Mouse (Mus musculus) limb, embryonic 11.5 days (tissue): ENCODE results near the gene Larp4. TPM values are rescaled to one million over a fixed set of nuclear protein-coding genes. Genes with fewer than 3 reads are reported as not detected.

Experiments used
- ATAC-seq: fragments of 200-750 bp; cut with Nextera tagmentation; 2 replicates; pipeline ENCODE4 v1.8.0; 2017; ENCODE audit warnings: low read depth; ENCODE audit not compliant: insufficient number of reproducible peaks, low FRiP score, low TSS enrichment
- DNase-seq: peaks from one replicate; pipeline ENCODE4 v3.0.0-alpha.2; 2015; ENCODE audit warnings: low spot score
- H3K27ac ChIP-seq: fragments of 300-500 bp; sonication (generic); replicated peaks from 2 replicates; pipeline ENCODE4 v1.5.1; 2014; ENCODE audit warnings: low read depth, mild to moderate bottlenecking, low read length
- H3K27me3 ChIP-seq: fragments of 300-500 bp; sonication (generic); 2 replicates; pipeline ENCODE4 v1.6.1; 2014; ENCODE audit warnings: mild to moderate bottlenecking, low read length, mixed read lengths; ENCODE audit not compliant: control insufficient read depth, insufficient read depth
- H3K36me3 ChIP-seq: fragments of 300-500 bp; sonication (generic); 2 replicates; pipeline ENCODE4 v1.6.1; 2014; ENCODE audit warnings: mild to moderate bottlenecking, low read length, moderate library complexity, mixed read lengths; ENCODE audit not compliant: control insufficient read depth, insufficient read depth
- H3K4me1 ChIP-seq: fragments of 300-500 bp; sonication (generic); 2 replicates; pipeline ENCODE4 v1.6.1; 2014; ENCODE audit warnings: low read length, mixed read lengths; ENCODE audit not compliant: control insufficient read depth, insufficient read depth
- H3K4me2 ChIP-seq: fragments of 300-500 bp; sonication (generic); 2 replicates; pipeline ENCODE4 v1.6.1; 2014; ENCODE audit warnings: low read depth, mild to moderate bottlenecking, moderate library complexity; ENCODE audit not compliant: severe bottlenecking
- H3K4me3 ChIP-seq: fragments of 300-500 bp; sonication (generic); 2 replicates; pipeline ENCODE4 v1.5.1; 2014; ENCODE audit warnings: low read depth, low read length
- H3K9ac ChIP-seq: fragments of 300-500 bp; sonication (generic); 2 replicates; pipeline ENCODE4 v1.6.1; 2014; ENCODE audit warnings: mild to moderate bottlenecking, low read length
- H3K9me3 ChIP-seq: fragments of 300-500 bp; sonication (generic); 2 replicates; pipeline ENCODE4 v1.6.1; 2016; ENCODE audit warnings: low read length; ENCODE audit not compliant: control insufficient read depth
- WGBS: fragments of 180-500 bp; shearing (Covaris S2); extraction: QIAGEN DNeasy Blood & Tissue Kit; methylation state at CpG from one replicate; pipeline ENCODE4 v1.1.7; 2014; 5-methylcytosine and 5-hydroxymethylcytosine counted together
- polyA plus RNA-seq: library from polyadenylated mRNA; unstranded; fragments of >200 nt; fragmentation: Nextera tagmentation; extraction: Ambion mirVana; gene quantifications from 2 replicates; pipeline ENCODE4 v1.2.1, GENCODE M21; 2014

Larp4 gene
- polyA plus RNA-seq, 1 experiment from 2014 or later: 37.4 TPM

DNA sequence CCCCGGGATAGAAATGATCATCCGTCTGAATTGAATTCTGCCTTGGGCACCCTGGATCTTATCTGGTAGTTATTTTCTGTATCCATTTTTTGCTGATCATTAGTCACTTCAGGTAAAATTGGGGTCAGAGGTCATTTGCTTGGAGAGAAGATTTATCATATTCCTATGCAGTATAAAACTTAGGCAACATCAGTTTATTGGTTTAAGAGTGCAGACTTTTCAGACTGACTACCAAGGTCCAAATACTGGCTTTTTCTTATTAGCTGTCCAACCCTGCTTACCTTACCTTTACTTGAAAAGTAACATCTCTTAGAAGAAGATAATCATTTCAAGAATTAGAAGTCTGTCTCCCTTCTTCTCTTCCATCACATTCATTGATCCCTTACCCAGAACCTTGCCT is 9.8 kb downstream of the Larp4 start:
- Histone ChIP-seq H3K27ac (no peak overlapping the region), H3K36me3 (no peaks in the 10 kb centered on the region), H3K4me1 (no peaks in the 10 kb centered on the region), H3K4me2 (no peak overlapping the region), H3K4me3 (no peak overlapping the region), H3K9ac (no peak overlapping the region), H3K9me3 (no peaks in the 10 kb centered on the region), H3K27me3 (no peaks in the 10 kb centered on the region)
- WGBS: 95% methylated on average over 2 of the region's 2 CpGs
- ATAC-seq: no peak
- DNase-seq: no peak

GRCm38 (mm10) chr15:99993100-99993499 is 23.2 kb downstream of the Larp4 start:
- H3K27ac ChIP-seq: no peak overlapping the region
- no peaks in the 10 kb centered on the region for H3K4me1 ChIP-seq
- DNase-seq (no peak), ATAC-seq (no peak)
- H3K4me2 ChIP-seq: no peak overlapping the region
- H3K36me3 ChIP-seq: peaks cover 2% of the 10 kb centered on the region; the same call in 1 of the 2 replicates
- no peaks in the 10 kb centered on the region for H3K9me3 ChIP-seq
- no peak overlapping the region for H3K4me3 ChIP-seq
- 95% methylated on average over 1 of the region's 1 CpGs for WGBS
- no peaks in the 10 kb centered on the region for H3K27me3 ChIP-seq
- no peak overlapping the region for H3K9ac ChIP-seq

DNA sequence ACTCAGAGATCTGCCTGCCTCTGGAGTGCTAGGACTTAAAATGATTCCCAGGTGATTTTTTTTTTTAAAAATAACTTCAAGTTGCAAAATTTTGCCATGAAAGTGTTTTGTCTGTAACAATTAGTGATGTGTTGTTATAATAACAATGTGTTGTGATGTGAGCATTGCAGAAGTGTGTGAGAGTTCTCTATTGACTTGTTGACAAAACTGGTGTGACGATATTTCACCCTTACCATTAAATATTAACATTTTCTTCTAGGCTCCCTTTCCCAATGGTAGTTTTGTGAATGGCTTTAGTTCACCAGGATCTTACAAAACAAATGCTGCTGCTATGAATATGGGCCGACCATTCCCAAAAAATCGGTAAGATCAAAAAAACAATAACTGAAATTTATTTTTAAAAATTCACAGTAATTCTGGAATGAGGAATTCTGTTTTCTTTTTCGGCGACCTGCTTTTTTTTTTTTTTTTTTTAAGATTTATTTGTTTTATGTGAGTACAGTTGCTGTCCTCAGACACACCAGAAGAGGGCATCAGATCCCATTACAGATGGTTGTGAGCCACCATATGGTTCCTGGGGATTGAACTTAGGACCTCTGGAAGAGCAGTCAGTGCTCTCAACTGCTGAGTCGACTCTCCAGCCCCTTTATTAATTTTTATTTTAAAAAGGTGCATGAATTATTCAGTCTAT is 27.4 kb downstream of the Larp4 start:
- no peak overlapping the region for H3K27ac ChIP-seq
- no peaks in the 10 kb centered on the region for H3K27me3 ChIP-seq
- no peak overlapping the region for H3K4me3 ChIP-seq
- H3K9ac ChIP-seq: no peak overlapping the region
- no peaks in the 10 kb centered on the region for H3K9me3 ChIP-seq
- WGBS: 95% methylated on average over 6 of the region's 6 CpGs
- H3K36me3 ChIP-seq: peaks cover 5% of the 10 kb centered on the region; the same call in 1 of the 2 replicates
- H3K4me1 ChIP-seq: no peaks in the 10 kb centered on the region
- ATAC-seq (no peak), DNase-seq (no peak)
- no peak overlapping the region for H3K4me2 ChIP-seq

DNA sequence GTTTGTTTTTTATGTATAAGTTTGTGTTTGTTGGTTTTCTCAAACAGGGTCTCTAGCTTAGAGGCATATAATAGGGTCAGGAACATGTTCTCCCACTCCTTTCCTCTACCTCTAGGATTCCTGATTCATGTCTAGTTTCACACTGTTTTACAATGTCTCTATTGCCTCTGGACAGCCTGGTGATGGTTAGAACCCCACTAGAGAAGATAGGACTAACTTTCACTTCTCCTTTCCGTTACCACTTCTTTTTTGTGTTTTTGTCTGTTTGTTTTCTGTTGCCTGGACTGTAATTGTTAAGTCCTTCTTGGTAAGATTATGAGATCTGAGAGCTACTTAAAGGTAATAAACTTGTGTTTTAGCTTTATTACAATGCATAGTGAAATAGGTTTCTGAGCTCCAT is 29.5 kb downstream of the Larp4 start:
- no peak overlapping the region for H3K9ac ChIP-seq
- no peaks in the 10 kb centered on the region for H3K9me3 ChIP-seq
- no peak for DNase-seq
- peaks cover 7% of the 10 kb centered on the region; the same call in 1 of the 2 replicates for H3K36me3 ChIP-seq
- no peak overlapping the region for H3K4me2 ChIP-seq
- no peaks in the 10 kb centered on the region for H3K27me3 ChIP-seq
- no peak overlapping the region for H3K27ac ChIP-seq
- WGBS: 100% methylated on average over 1 of the region's 1 CpGs
- H3K4me3 ChIP-seq: no peak overlapping the region
- H3K4me1 ChIP-seq: no peaks in the 10 kb centered on the region
- no peak for ATAC-seq

DNA sequence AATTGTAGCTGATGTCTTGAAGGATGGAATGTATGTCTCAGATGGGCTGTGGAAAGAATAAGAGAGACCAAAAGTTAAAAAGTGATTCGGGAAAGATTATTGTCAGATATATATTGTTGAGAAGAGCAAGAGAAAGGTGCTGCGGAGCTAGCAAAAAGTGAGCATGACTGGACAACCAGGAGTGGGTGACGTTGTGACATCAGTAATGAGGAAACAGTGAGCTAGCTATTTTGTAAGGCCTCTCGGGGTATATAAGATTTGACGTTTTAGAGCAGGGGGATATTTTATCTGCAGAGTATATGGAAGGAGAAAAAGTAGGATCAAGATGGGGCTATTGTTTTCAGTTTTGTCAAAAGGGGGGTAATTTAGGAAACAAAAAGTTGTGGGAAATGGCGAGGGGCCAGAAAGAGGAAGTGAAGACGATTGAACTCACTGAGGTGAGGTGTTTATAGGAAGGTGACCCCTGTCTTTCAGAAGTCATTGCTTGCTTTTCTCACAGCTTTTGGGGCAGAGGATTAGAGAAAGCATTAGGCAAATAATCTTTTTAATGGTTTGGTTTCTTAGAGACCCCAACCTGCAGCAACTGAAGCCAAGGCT is 34.9 kb downstream of the Larp4 start:
- Histone ChIP-seq H3K9me3 (no peaks in the 10 kb centered on the region), H3K4me1 (no peaks in the 10 kb centered on the region), H3K4me3 (no peak overlapping the region), H3K4me2 (no peak overlapping the region), H3K9ac (no peak overlapping the region), H3K36me3 (peaks cover 13% of the 10 kb centered on the region), H3K27ac (no peak overlapping the region), H3K27me3 (no peaks in the 10 kb centered on the region)
- no peak for ATAC-seq
- WGBS: 89% methylated on average over 7 of the region's 7 CpGs
- DNase-seq: no peak

GRCm38 (mm10) chr15:100006180-100006579 is 36.3 kb downstream of the Larp4 start:
- no peak overlapping the region for H3K4me2 ChIP-seq
- no peak overlapping the region for H3K27ac ChIP-seq
- no peak overlapping the region for H3K4me3 ChIP-seq
- DNase-seq (no peak), ATAC-seq (no peak)
- no peaks in the 10 kb centered on the region for H3K4me1 ChIP-seq
- H3K27me3 ChIP-seq: no peaks in the 10 kb centered on the region
- no peaks in the 10 kb centered on the region for H3K9me3 ChIP-seq
- H3K9ac ChIP-seq: no peak overlapping the region
- H3K36me3 ChIP-seq: peaks cover 15% of the 10 kb centered on the region

DNA sequence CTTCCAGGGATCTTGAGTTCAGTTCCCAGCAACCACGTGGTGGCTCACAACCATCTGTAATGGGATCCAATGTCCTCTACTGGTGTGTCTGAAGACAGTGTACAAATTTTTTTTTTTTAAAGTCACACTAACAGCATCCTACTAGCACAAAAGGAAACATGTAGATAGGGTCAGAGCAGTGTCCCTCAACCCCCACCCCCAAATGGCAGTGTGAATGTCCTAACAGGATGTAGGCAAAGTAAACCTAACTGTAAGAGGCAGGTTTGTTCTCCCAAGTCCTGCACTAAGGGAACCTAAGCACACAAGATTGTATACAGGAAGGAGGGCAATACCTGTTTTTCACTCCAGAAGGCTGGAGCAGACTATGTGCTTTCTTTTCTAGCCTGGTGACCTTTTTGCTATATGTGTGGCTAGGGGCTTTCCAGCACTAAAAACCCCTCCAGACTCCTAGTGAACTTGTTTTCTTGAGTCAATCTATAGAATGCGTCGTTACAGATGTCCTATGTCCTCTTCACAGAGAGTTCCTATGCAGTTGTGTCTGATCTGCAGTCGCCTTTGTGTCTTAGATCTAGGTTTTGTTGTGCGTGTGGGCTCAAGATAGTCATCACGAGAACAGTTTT is 48.5 kb downstream of the Larp4 start:
- Histone ChIP-seq H3K27me3 (no peaks in the 10 kb centered on the region), H3K4me3 (no peak overlapping the region), H3K36me3 (no peaks in the 10 kb centered on the region), H3K4me1 (no peaks in the 10 kb centered on the region), H3K27ac (no peak overlapping the region), H3K9ac (no peak overlapping the region), H3K9me3 (no peaks in the 10 kb centered on the region), H3K4me2 (no peak overlapping the region)
- 88% methylated on average over 6 of the region's 6 CpGs for WGBS
- ATAC-seq: no peak
- no peak for DNase-seq

DNA sequence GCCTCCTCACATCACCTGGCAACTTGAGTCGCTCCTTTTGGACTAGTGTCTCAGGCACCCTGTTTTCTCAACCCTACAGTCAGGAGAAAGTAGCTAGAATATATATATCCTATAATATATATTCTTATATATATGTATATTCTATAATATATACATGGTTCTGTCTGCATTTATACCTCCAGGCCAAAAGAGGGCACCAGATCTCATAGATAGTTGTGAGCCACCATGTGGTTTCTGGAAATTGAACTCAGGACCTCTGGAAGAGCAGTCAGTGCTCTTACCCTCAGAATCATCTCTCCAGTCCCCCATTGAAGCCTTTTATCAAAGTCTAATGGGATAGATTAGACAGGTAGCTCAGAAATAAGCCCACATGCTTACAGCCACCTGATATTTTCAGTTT is 51.3 kb downstream of the Larp4 start:
- no peak for ATAC-seq
- Histone ChIP-seq H3K27me3 (no peaks in the 10 kb centered on the region), H3K9ac (no peak overlapping the region), H3K4me1 (no peaks in the 10 kb centered on the region), H3K4me2 (no peak overlapping the region), H3K36me3 (no peaks in the 10 kb centered on the region), H3K9me3 (no peaks in the 10 kb centered on the region), H3K4me3 (no peak overlapping the region), H3K27ac (no peak overlapping the region)
- 88% methylated on average over 1 of the region's 1 CpGs for WGBS
- DNase-seq: no peak
